Mouse (Mus musculus): ENCODE measurements around the gene Socs7.

GRCm38 (mm10) chr11:97330315-97330714 lies 32.0 kb upstream of the Socs7 start:
- TF ChIP-seq CTCF (IDR thresholded peaks at IDR 0.05; ENCODE audit: low read depth, low read length) = no peak
- TF ChIP-seq POLR2A (IDR thresholded peaks at IDR 0.05; ENCODE audit: insufficient read depth, low read length) = no peak
- TF ChIP-seq EP300 (IDR thresholded peaks at IDR 0.05; ENCODE audit: insufficient read depth, low read depth, low read length) = no peak
